Mouse (Mus musculus) G1E (cell line): ENCODE measurements around the gene Vdr. TPM values are rescaled to one million over a fixed set of nuclear protein-coding genes. Genes with fewer than 3 reads are reported as not detected.
A peak's percentile ranks its signal among the peaks of the same experiment; 100 is the strongest.

Source experiments
- ATAC-seq: 2 replicates; pipeline ENCODE4 v1.8.0; 2016; ENCODE audit warnings: mild to moderate bottlenecking; ENCODE audit not compliant: insufficient number of reproducible peaks, poor library complexity, low FRiP score, severe bottlenecking; ENCODE audit errors: extremely low read depth
- DNase-seq: peaks from one replicate; pipeline ENCODE4 v3.0.0; 2012; ENCODE audit warnings: low spot score
- H3K27me3 ChIP-seq: 2 replicates; pipeline ENCODE4 v1.6.1; 2012; ENCODE audit warnings: mild to moderate bottlenecking, low read length, inconsistent platforms; ENCODE audit not compliant: insufficient read depth
- H3K36me3 ChIP-seq: replicated peaks from 2 replicates; pipeline ENCODE3; 2012; ENCODE audit warnings: mild to moderate bottlenecking, inconsistent platforms
- H3K4me1 ChIP-seq: 2 replicates; pipeline ENCODE4 v1.6.1; 2012; ENCODE audit warnings: low read depth, low read length, inconsistent platforms, mixed read lengths; ENCODE audit not compliant: insufficient read depth
- H3K4me3 ChIP-seq: 2 replicates; pipeline ENCODE4 v1.5.1; 2012; ENCODE audit warnings: low read depth, mild to moderate bottlenecking, inconsistent platforms, low read length, moderate library complexity, mixed read lengths
- H3K9me3 ChIP-seq: replicated peaks from 2 replicates; pipeline ENCODE4 v1.6.1; 2012; ENCODE audit warnings: inconsistent platforms
- CTCF ChIP-seq: IDR thresholded peaks from 2 replicates; pipeline ENCODE4 v1.5.1; 2012; ENCODE audit warnings: low read depth, low read length, inconsistent platforms, mixed read lengths
- GATA1 ChIP-seq: IDR thresholded peaks from 2 replicates; pipeline ENCODE4 v1.6.1; 2012; ENCODE audit warnings: borderline replicate concordance, low read length, inconsistent platforms, mixed read lengths
- GATA2 ChIP-seq: IDR thresholded peaks from 2 replicates; pipeline ENCODE4 v1.6.1; 2012; ENCODE audit warnings: low read depth, low read length, inconsistent platforms, borderline replicate concordance
- POLR2AphosphoS5 ChIP-seq: IDR thresholded peaks from 2 replicates; pipeline ENCODE4 v1.6.1; 2012; ENCODE audit warnings: low read depth, low read length, inconsistent platforms; ENCODE audit not compliant: insufficient replicate concordance
- TAL1 ChIP-seq: conservative IDR thresholded peaks from 2 replicates; pipeline ENCODE4 v1.6.1; 2012; ENCODE audit warnings: low read depth, low read length, inconsistent platforms, mixed read lengths
- polyA plus RNA-seq: library from polyadenylated mRNA; stranded (reverse); fragments of >175 nt; gene quantifications from 2 replicates; pipeline ENCODE4 v1.2.3, GENCODE M21; 2012
- total RNA-seq, 2 experiments: library from RNA; stranded (forward) in 1 of 2; stranded (reverse) in 1 of 2; fragments of 200-1000 nt in 1 of 2; fragments of >200 nt in 1 of 2; fragmentation: Nextera tagmentation in 1 of 2; gene quantifications; 2 replicates each; pipeline ENCODE4 v1.2.3; 2014 to 2017

Gene Vdr
- total and polyA plus RNA-seq, 3 experiments: 0.09 to 0.45 (median 0.33) TPM

DNA sequence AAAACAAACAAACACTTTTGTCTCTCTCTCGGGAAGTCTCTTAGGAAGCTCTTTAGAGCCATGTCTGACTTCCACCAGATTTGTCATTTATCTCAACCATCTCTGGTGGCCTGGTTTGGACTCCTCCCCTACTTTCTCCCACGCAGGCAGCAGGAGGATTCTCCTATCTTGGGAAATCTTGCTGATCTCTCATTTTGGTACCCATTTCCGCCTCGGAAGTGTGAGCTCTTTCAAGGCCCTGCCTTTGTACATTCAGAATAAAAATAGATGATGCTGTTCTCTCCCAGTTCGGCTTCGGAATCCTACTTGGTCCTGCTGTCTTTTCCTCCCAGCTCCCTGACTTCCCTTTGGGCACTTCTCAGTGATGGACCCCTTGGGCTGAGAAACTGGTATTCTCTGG is 55.9 kb downstream of the Vdr start:
- no peak for DNase-seq
- Histone ChIP-seq H3K4me1 (peaks cover 29% of the 10 kb centered on the region), H3K27me3 (peaks cover 28% of the 10 kb centered on the region), H3K9me3 (no peaks in the 10 kb centered on the region), H3K4me3 (no peak overlapping the region), H3K36me3 (no peaks in the 10 kb centered on the region)
- ATAC-seq: no peak
- TF ChIP-seq GATA2: no peak
- TF ChIP-seq GATA1: no peak
- TF ChIP-seq CTCF: no peak
- TF ChIP-seq POLR2AphosphoS5: no peak
- TF ChIP-seq TAL1: no peak

DNA sequence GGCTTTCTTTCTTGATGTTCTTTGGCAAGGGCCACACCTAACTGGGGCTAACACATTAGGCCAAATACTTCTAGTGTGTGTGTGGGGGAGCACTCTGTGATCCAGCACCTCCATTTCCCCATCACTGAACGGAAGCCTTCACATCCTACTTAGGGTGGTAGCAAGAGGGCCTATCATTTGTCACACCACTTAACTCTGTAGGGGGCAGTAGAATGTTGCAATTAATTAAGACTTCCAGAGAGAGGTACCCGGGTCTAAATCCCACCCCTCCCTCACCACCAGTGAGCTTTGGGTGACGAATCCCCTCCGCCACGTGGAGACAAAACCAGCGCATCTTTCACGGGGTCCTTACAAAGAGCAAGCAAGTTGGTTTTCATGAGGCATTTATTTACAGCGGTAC is 56.4 kb downstream of the Vdr start:
- no peak for DNase-seq
- no peak for ATAC-seq
- Histone ChIP-seq H3K36me3 (no peaks in the 10 kb centered on the region), H3K4me1 (peaks cover 34% of the 10 kb centered on the region), H3K9me3 (no peaks in the 10 kb centered on the region), H3K4me3 (no peak overlapping the region), H3K27me3 (peaks cover 24% of the 10 kb centered on the region)
- no peak for TF ChIP-seq TAL1
- no peak for TF ChIP-seq CTCF

DNA sequence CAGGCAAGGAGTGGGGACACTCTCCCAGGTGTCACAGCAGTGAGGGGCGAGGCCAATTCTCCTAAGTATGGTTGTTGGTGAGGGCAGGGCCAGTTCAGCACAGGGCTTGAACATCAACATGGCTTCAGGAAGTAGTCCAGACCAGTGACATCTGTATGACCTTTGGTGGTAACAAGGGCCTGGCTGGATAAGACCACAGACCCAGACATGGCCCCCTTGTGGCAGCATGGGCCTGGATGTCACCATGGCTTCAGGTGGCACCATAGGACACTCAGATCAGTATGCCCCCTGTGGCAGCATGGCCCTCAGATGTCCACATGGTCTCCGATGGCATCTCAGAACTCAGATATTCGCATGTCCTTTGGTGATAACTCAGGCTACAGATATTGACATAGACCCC is 58.1 kb downstream of the Vdr start:
- Histone ChIP-seq H3K9me3 (no peaks in the 10 kb centered on the region), H3K27me3 (peaks cover 7% of the 10 kb centered on the region), H3K4me3 (no peak overlapping the region), H3K36me3 (no peaks in the 10 kb centered on the region), H3K4me1 (peaks cover 51% of the 10 kb centered on the region)
- DNase-seq (no peak), ATAC-seq (no peak)
- TF ChIP-seq TAL1 (no peak), GATA1 (no peak), CTCF (0 out of 2 replicates have a peak, but pooled peaks have one; percentile 9)

DNA sequence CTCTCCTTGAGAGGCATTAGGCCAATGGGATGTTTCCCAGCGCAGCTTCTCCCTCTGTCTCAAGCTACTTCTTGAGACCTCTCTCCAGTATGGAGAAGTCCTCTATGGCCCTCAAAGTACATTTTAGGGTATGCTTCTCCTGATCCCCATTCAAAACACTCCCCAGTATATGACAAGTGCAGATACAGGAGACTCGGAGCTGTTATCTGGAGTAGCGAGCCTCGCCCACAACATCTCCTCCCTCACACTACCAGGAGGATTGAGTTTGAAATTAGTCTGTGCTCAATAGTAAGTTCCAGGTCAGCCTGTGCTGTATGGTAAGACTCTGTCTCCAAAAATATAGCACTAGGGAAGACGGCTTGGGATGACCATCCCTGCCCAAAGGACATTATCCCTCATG is 59.4 kb downstream of the Vdr start:
- no peak for DNase-seq
- no peaks in the 10 kb centered on the region for H3K36me3 ChIP-seq
- no peaks in the 10 kb centered on the region for H3K27me3 ChIP-seq
- TF ChIP-seq GATA2 (no peak), CTCF (no peak), TAL1 (no peak), GATA1 (no peak), POLR2AphosphoS5 (no peak)
- no peak for ATAC-seq
- H3K4me3 ChIP-seq: no peak overlapping the region
- H3K9me3 ChIP-seq: peaks cover 3% of the 10 kb centered on the region
- H3K4me1 ChIP-seq: peaks cover 63% of the 10 kb centered on the region

DNA sequence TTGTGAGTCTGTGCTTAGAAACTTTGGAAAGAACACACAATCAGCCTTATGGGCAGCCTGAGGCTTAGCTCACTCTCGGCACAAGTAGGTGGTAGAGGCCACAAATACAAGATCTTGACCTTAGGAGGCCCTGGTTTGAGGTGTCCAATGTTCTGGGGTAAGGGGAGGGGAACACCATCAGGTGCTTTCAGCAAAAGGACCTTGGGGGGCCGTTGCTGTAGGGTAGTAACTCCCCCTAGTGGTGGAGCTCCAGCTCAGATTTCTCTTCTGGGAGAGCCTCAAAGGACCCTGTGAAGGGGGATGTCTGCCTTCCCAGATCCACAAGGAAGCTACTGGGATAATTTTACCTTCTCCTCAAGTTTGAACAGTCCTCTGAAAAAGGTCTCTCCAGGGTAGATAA is 60.0 kb downstream of the Vdr start:
- H3K36me3 ChIP-seq: no peaks in the 10 kb centered on the region
- no peaks in the 10 kb centered on the region for H3K27me3 ChIP-seq
- DNase-seq (no peak), ATAC-seq (no peak)
- H3K9me3 ChIP-seq: peaks cover 5% of the 10 kb centered on the region
- H3K4me3 ChIP-seq: no peak overlapping the region
- peaks cover 69% of the 10 kb centered on the region for H3K4me1 ChIP-seq
- TF ChIP-seq CTCF (0 out of 2 replicates have a peak, but pooled peaks have one; percentile 23), GATA1 (no peak)

DNA sequence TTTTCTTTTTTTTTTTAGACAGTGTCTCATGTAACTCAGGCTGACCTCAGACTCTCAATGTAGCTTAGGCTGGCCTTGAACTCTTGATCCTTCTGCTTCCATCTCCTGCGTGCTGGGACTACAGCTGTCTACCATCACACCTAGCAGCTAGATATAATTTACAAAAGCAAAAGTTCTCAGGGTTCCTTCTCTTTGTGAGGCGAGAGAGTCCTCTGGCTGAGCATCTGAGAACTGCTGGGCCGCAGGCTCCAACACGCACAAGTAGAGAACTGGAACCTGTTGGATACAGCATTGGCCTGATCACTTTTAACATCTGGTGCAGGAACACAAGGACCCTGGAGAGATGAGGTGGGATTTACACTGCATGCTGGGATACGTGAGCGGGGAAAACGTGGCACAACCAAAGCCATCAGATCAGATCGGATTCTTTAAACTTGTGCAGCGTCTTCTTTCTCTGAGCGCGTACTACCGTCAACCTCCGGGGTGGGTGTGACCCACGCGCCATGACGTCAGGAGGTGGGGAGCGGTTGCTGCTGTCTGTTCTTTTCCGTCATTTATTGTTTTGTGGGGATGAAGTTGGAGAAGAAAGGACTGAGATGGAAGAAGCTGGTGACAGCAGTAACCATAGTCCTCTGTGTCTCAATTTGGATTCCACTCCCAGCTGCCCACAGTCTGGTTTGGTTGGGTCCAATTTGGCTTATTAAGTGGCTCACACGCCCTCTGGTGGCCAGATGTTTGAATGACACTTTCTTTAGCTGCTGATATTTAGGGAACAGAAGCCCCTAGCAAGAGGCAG is 61.1 kb downstream of the Vdr start:
- no peaks in the 10 kb centered on the region for H3K36me3 ChIP-seq
- DNase-seq: no peak
- H3K4me3 ChIP-seq: peak overlapping the region; percentile 52; the same call in 1 of the 2 replicates
- ATAC-seq: peak; percentile 29
- no peak for TF ChIP-seq GATA1
- no peak for TF ChIP-seq GATA2
- no peak for TF ChIP-seq POLR2AphosphoS5
- no peak for TF ChIP-seq TAL1
- peak; percentile 52 for TF ChIP-seq CTCF
- H3K4me1 ChIP-seq: peaks cover 80% of the 10 kb centered on the region
- no peaks in the 10 kb centered on the region for H3K27me3 ChIP-seq
- H3K9me3 ChIP-seq: peaks cover 5% of the 10 kb centered on the region

DNA sequence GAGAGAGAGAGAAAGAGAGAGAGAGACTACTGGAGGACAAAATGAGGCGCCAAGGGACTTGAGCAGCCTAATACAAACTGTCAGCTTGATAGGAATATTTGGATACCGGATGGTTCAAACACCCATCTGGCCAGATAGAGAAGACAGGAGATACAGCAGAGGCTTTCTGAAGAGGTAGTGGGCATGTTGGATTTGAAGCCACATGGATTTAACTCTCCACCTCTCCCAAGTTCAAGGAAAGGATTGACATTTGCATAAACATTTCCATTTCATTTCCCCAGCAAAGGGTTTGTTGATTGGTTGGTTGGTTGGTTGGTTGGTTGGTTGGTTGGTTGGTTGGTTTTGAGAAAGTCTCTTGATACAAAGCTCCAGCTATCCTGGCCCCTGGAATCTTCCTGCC is 62.6 kb downstream of the Vdr start:
- Histone ChIP-seq H3K27me3 (no peaks in the 10 kb centered on the region), H3K4me1 (peaks cover 95% of the 10 kb centered on the region), H3K36me3 (peaks cover 4% of the 10 kb centered on the region), H3K9me3 (peaks cover 5% of the 10 kb centered on the region), H3K4me3 (peak overlapping the region; percentile 31; the same call in 1 of the 2 replicates)
- ATAC-seq: no peak
- TF ChIP-seq GATA1: no peak
- TF ChIP-seq GATA2: no peak
- no peak for TF ChIP-seq CTCF
- no peak for TF ChIP-seq TAL1
- no peak for TF ChIP-seq POLR2AphosphoS5
- DNase-seq: no peak
